Mouse (Mus musculus) hematopoietic multipotent progenitor cell, adult 10-12 weeks (in vitro differentiated cells): ENCODE results near the gene Anxa7. TPM values are rescaled to one million over a fixed set of nuclear protein-coding genes. Genes with fewer than 3 reads are reported as not detected.

Experiments used
- polyA plus RNA-seq: library from polyadenylated mRNA; stranded (reverse); fragments of >175 nt; gene quantifications from 2 replicates; pipeline ENCODE4 v1.2.3, GENCODE M21; 2012; ENCODE audit warnings: low replicate concordance

Gene Anxa7
- 34.5 and 54.9 TPM in 2 replicates for polyA plus RNA-seq

GRCm38 (mm10) chr14:20479291-20480194 is at the start of gene Anxa7:
Gene Anxa7 (minus strand): TSS chr14:20480133.

GRCm38 (mm10) chr14:20496603-20497002 is 16.7 kb upstream of the Anxa7 start, which contains the start of gene Mss51:
Gene Mss51 (minus strand): TSS chr14:20496901.

GRCm38 (mm10) chr14:20451765-20452331 is 28.1 kb downstream of the Anxa7 start, which contains the start of gene Cfap70:
Gene Cfap70 (minus strand): TSS chr14:20452226.

Other genes starting within 250 kb of the Anxa7 start
- gene Kcnk16, start 210.9 kb downstream of the Anxa7 start, polyA plus RNA-seq = not detected in 2 replicates
- 2.2 and 2.7 TPM in 2 replicates for gene Nudt13, start 185.4 kb downstream of the Anxa7 start, polyA plus RNA-seq
- 25.6 and 34.2 TPM in 2 replicates for gene Ecd, start 132.0 kb downstream of the Anxa7 start, polyA plus RNA-seq
- 12.7 and 26.1 TPM in 2 replicates for gene Fam149b, start 132.0 kb downstream of the Anxa7 start, polyA plus RNA-seq
- 63.1 and 147 TPM in 2 replicates for gene Dnajc9, start 91.2 kb downstream of the Anxa7 start, polyA plus RNA-seq
- 19.3 and 19.6 TPM in 2 replicates for gene Mrps16, start 86.5 kb downstream of the Anxa7 start, polyA plus RNA-seq
- gene Cfap70, start 27.9 kb downstream of the Anxa7 start, polyA plus RNA-seq = 0.03 TPM in 1 of 2 replicates, not detected in the other
- 0.08 and 0.30 TPM in 2 replicates for gene Mss51, start 16.8 kb upstream of the Anxa7 start, polyA plus RNA-seq
- gene Ppp3cb, start 66.4 kb upstream of the Anxa7 start, polyA plus RNA-seq = 5.5 and 6.1 TPM in 2 replicates
- gene Usp54, start 160.9 kb upstream of the Anxa7 start, polyA plus RNA-seq = 0.41 and 0.89 TPM in 2 replicates
- gene Myoz1, start 176.4 kb upstream of the Anxa7 start, polyA plus RNA-seq = not detected in 2 replicates
- 0.10 and 0.11 TPM in 2 replicates for gene Synpo2l, start 188.2 kb upstream of the Anxa7 start, polyA plus RNA-seq
- 138 and 234 TPM in 2 replicates for gene Sec24c, start 194.2 kb upstream of the Anxa7 start, polyA plus RNA-seq
- 12.5 and 20.3 TPM in 2 replicates for gene Fut11, start 214.8 kb upstream of the Anxa7 start, polyA plus RNA-seq
- 3.7 and 7.1 TPM in 2 replicates for gene Chchd1, start 222.9 kb upstream of the Anxa7 start, polyA plus RNA-seq
- gene Zswim8, start 227.4 kb upstream of the Anxa7 start, polyA plus RNA-seq = 116 and 141 TPM in 2 replicates